Mouse (Mus musculus) layer of hippocampus, adult 8-10 months (tissue): ENCODE measurements at regions not wholly inside any gene's neighbourhood (a gene's known extent, or its start where the extent isn't known, plus 50 kb on each side); places are given as distances from the start of the nearest gene placed in this dataset.

Experiments
- DNase-seq, 2 experiments: peaks; one replicate each; pipeline ENCODE4 v3.0.0; 2022; ENCODE audit warnings: low spot score in 2 of 2

DNA sequence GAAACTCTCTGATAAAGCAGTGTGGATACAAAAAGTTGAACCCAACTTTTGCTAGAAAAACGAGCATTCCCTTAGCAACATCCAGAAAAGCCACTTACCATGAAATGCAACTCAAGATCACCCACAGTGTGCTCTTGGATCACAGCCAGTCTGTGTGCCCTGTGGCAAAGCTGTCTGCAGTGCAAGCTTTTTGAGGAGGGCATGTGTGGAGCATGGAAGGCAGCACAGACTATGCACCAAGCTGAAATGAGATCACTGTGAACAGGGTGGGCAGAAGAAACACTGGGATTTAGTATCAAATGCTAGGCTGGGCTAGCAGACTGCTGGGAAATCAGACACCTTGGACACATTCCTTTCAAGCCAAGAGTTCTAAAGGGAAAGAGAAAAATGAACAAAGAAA lies 162.4 kb downstream of the Sim1 start:
- no peak for DNase-seq

- no peak for DNase-seq
Measured at GRCm38 (mm10) chr10:51058333-51058732, 163.8 kb downstream of the Sim1 start.

DNA sequence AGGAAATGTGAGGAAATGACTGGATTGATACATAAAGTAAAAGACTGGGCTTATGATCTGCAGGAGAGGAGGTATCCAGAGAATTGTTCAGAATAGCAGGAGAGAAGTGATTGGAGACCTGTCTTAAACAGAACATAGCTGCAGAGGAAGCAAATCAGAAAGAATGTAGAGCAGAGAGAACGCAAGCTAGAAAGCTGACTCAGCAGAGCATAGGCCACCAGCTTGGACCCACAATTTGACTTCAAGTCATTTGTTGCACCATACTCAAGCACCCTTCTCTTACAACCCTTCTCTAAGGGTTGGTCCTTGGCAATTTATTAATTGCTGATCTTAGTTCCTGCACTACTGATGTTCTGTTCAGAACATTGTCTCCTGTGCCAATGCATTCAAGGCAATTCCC lies 207.0 kb downstream of the Sim1 start:
- DNase-seq: no peak

- DNase-seq: no peak
Measured at GRCm38 (mm10) chr10:51151833-51152232, 257.3 kb downstream of the Sim1 start.

DNA sequence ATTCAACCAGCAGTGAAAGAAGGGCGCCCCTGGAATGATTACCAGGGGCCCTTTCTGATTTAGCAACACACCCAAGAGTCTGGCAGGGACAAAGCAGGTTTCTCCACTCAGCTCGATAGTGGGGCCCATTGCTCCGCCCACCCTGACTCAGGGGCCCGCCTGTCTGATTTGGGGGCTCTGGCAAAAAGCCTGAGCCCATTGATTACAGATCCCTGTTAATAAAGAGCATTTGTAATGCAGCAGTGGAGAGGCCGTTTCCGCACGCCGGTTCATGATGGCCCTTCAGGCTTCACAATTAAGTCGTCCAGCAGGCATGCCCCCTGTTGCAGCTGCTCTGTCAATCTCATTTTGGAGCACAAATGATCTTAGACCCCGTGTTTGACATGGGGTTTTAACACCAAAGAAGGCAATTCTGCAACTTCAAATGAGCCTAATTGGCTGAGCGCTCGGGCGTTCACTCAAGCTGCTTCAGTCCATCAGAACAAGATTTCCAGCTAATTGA lies 259.0 kb downstream of the Sim1 start:
- no peak for DNase-seq

GRCm38 (mm10) chr10:51154016-51154415 lies 259.5 kb downstream of the Sim1 start:
- DNase-seq: no peak

GRCm38 (mm10) chr10:51154743-51155142 lies 260.2 kb downstream of the Sim1 start:
- DNase-seq: no peak

GRCm38 (mm10) chr10:51173619-51174018 lies 279.1 kb downstream of the Sim1 start:
- no peak for DNase-seq

- DNase-seq: no peak
Measured at GRCm38 (mm10) chr10:51175993-51176577, 281.5 kb downstream of the Sim1 start.

GRCm38 (mm10) chr10:51176692-51177091 lies 282.1 kb downstream of the Sim1 start:
- DNase-seq: no peak

DNA sequence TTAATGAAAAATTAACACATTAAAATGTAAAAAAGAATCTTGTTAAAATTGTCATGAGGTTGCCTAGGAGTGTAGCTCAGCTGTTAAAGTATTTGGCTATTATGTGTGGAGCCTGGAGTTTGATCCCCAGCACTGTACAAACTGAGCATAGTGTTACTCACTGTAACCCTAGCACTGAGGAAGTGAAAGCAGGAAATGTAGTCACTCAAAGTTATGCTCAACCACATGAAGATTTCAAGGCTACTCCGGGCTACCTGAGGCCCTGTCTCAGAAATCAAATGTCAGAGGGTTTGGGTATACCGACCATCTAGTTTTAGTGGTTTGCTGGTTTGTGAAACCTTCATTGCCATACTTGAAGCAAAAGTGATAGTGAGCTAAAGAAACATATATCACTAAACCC lies 287.2 kb downstream of the Sim1 start:
- no peak for DNase-seq

DNA sequence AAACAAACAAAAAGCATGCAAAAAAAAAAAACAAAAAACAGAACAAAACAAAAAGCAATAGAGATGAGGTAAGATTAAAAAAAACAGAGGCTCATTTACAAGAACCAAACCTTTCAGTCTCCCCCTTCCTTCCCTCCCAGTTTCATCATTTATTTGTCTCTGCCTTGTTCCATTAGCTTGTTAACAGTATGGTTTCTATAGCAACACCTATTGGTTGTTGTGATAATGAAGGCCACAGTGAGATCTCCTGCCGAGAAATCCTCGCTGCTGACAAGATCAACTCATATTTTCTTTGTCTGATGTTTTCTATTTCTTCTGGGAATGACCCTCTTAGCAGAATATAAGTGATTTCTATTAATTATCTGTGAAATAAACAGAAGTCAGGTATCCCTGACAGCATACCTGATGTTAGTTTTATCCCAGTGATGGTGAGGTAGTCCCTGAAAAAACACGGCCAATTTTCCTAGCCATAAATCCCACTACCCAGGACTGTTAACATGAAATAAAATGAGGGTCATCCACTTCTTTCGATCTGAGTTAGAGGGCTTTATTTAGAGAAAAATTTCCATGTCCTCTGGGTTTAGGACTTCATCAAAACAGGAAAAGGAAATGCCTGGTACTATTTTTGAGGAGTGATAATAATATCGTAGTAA lies 288.9 kb upstream of the Gm49339 start:
- no peak for DNase-seq

- no peak for DNase-seq
Measured at GRCm38 (mm10) chr10:51219481-51219880, 260.9 kb upstream of the Gm49339 start.

GRCm38 (mm10) chr10:51233592-51233991 lies 246.8 kb upstream of the Gm49339 start:
- no peak for DNase-seq

DNA sequence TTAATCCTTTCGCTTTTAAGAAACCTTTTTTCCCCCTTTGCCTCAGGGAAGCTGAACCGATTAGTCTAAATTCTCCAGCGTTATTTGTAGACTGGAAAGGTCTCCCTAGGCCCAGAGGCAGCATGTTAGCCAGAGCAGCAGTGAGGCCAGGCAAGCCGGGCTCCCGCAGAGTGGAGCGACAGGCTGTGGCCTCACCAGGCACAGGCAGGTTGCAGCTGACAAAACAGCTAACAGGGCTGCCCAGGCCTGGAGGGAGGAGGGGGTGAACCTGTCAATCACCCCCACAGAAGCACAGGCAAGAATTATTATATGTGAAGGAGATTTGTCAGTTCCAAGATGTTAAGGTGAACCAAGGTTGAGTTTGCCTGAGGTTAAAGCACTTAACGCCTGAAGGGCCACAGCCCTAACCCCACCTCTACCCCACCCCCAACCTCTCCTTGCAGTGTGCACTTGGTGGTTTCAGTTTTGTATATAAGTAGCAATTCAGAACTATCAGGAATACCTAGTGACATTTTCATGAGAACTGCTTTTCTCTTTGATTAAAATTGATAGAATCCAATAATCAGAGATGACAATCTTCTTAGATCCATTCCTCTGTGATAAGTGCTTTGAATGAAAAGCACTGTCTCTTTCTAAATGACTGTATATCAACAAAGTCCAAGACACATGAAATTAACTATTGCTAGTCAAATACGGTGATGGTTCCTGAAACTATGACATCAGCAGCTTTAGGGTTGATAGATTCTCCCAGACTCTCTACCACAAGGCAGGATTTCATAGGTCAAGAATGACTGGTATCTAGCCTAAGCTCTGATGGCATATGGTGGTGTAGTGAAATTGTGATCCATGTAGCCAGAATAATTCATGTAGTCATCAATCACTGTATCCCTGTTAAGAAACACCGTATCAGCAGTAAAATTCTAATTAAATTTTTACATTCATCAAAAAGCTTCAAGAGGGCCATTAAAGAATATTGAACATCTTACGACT lies 244.5 kb upstream of the Gm49339 start:
- DNase-seq: no peak

DNA sequence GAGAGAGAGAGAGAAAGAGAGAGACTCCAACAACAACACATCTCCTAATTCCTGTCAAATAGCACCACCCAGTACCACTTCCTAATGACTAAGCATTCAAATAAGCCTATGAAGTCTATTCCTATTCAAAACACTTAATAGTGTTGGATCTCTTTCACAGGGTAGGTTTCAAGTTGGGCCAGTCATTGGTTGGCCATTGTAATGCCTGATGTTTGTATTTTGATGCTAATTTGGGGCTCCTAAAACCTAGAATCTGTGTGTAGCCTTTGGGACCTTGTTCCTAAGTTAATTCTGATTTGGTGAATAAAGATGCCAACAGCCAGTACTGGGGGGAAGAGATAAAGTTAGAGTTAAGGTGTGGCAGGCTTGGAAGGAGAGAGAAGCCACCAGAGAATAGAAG lies 242.3 kb upstream of the Gm49339 start:
- DNase-seq: no peak

DNA sequence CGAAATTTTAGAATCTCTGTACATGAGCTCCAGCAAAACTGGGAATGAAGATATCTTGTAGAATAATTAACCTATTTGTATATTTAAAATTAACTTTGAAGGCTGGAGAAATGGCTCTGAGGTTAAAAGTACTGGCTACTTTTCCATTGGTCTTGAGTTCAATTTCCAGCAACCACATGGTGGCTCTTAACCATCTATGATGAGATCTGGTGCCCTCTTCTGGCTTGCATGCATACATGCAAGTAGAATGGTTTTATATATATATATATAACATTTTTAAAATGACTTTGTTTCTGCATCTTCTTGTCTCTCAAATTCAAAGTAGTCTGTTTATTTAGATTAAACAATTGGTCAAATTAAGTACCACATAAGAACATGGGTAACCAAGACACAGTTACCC lies 227.0 kb upstream of the Gm49339 start:
- DNase-seq: no peak

DNA sequence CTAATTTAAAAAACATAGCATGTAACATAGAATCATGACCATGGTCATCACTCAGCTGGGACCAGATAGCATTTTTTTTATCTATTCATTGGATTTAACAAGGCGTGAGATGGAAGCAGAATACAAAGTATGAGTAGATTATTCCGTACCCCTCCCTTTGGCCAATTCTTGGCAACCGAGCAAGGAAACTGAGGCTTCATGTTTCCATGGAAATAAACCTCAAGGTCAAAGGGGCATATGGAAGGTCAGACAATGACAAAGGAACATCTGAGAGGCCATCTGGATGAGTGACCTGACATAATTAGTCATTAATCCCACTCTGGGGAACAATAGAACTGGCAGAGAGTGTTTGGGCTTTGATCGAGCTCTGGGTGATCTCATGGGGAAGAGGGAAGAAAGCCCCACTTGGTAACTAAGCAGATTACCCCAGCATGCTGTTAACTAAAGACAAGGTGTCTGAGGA lies 222.8 kb upstream of the Gm49339 start:
- no peak for DNase-seq

GRCm38 (mm10) chr10:51271364-51271763 lies 209.0 kb upstream of the Gm49339 start:
- peak; percentile 50 to 74 for DNase-seq

GRCm38 (mm10) chr10:51278195-51278594 lies 202.2 kb upstream of the Gm49339 start:
- DNase-seq: no peak

GRCm38 (mm10) chr10:51282451-51282850 lies 198.0 kb upstream of the Gm49339 start:
- DNase-seq: no peak

DNA sequence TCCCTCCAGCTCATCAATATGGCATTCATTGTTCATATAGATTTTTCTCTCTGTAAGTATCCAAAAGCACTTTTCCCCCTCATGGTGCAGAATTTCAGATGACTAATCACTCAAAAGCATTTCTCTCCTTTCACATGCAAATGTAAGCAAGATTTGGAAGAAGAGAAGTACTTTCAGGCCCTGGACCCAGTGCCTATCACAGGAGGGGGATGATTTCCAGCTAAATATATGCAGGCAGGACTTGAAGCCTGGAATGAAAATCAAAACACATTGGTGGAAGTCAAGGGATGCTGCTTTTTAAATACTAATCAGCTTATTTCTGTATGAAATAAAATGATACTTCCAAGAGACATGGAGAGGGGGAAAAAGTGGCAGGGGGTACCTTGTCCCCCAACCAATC lies 195.9 kb upstream of the Gm49339 start:
- no peak for DNase-seq
